Mouse (Mus musculus) adrenal gland, adult 18-20 months (tissue): ENCODE data around the gene Cfap161. TPM values are rescaled to one million over a fixed set of nuclear protein-coding genes. Genes with fewer than 3 reads are reported as not detected.

Experiments
- DNase-seq, 2 experiments: peaks; one replicate each; pipeline ENCODE4 v3.0.0; 2021 to 2022; ENCODE audit warnings: low spot score in 2 of 2
- total RNA-seq, 2 experiments: library from RNA; stranded (reverse); gene quantifications; 1 replicate in 1 of 2; 2 replicates in 1 of 2; pipeline ENCODE4 v1.2.3; 2021

The Cfap161 gene
- total RNA-seq, 2 experiments from 2014 or later, result 0.63 to 0.74 TPM

DNA sequence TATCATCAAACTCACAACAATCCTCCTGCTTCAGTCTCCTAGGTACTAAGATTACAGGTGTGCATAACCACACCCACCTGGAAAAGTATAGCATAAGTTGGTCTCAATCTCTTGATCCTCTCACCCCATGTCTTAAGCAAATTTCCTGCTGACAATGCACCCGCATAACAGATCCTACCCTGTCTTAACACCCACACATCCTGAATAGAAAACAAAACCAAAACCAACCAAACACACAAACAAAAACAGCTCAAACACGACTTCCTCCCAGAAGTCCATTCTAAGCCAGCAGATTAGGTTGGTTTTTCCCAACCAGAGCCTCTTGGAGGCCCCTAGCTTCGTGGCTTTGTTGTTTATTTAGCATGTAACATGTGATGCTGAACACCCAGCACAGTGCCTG, 52.0 kb downstream of the Cfap161 start:
- DNase-seq, result no peak

DNA sequence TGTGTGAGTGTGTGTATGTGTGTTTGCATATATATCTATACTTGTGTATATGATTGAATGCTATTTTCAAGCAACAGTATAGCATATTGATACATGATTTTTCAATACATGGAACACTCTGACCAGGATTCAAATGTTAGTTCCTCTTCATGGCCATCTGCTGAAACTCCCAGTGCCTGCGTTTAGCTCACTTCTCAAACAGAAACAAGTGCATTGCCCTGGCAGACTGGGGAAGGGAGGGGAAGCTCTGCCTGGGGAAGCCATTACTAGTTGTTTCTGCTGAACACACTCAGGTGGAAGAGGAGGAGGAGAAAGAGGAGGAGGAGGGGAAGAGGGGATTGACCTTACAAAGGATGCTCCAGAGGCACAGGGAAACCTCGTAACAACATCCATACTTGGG, 52.7 kb downstream of the Cfap161 start:
- DNase-seq, result no peak

DNA sequence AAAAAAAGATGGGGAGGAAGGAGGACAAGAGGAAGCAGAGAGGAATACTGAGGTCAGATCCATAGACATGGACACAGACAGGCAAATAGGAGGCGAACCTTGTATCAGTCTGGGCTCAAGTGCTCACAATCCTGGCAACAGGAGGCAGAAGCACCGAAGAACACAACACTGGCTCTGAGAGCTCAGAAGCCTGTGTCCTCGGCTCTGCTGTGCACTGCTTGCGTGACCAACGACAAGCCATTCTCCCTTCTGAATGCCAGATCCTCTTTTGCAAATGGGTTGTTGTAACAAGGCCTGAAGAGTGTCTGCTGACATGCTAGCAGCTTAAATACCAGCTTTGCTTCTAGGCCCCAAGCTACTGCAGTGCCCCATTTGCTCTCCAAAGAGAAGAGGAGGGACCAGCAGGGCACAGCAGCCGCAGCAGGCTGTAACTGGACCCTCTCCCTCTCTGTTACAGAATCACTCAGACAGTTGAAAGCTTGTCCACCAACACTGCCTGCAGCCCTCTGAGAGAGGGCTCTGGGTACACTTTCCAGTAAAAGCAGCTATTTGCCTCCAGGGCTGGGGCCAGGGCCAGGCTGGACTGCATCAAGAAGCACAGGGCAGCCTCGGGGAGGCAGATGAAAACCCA, 54.9 kb downstream of the Cfap161 start:
- DNase-seq, result no peak

GRCm38 (mm10) chr7:83738623-83739462, 55.8 kb downstream of the Cfap161 start:
- no peak for DNase-seq

DNA sequence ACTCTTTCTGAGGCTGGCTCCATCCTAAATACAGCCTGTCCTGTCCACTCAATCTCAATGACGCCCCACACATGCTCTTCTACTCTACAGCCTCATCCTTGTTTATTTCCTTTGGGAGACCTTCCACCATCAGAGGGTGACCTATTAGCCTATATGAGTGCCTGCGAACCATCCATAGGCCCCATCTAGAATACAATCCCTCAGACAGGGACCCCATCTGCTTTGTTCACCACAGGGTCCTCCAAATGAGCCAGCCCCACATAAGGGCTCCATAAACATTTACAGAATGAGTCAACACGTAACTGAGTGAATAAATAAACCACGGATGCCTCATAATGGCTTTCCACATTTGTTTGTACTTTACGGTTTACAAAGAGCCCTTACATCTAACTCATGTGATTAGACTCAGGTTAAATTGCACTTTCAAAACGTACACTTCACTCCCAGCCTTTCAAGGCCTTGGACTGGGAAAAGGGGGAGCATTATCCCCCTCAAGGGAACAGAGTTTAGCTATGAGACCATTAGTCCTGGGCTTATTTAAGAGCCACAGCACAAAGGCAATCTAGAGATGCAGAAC, 56.7 kb downstream of the Cfap161 start:
- no peak for DNase-seq

GRCm38 (mm10) chr7:83736341-83737115, 58.2 kb downstream of the Cfap161 start:
- DNase-seq, result no peak

DNA sequence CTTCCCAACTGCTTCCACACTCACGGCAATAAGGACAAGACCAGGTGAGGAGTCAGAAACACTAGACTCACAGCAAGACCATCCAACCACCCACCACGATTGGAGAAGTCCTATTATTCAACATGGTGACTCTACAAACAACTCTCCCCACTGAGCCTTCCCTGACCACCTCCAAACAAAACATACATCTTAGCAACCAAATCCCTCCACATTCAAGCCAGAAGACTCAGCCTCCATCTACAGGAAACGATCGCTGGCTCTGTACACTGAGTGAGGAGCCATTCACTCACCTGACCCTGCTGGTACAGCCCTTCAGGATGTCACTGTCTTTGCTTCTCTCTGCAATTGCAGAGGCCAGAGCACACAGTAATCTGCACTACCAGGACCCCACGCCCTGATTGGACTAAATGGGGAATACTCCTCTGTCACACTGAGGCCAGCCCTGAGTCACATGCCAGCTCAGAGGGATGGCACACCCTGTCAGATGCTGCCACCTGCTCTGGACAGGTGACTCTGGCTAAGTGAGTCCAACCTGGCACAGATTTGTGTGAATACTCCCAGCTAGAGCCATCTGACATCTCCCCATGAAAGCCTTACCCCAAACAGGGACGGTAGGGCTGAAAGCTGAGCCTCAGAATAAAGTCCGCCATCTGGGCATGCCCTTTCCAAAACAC, 59.4 kb downstream of the Cfap161 start:
- no peak for DNase-seq

DNA sequence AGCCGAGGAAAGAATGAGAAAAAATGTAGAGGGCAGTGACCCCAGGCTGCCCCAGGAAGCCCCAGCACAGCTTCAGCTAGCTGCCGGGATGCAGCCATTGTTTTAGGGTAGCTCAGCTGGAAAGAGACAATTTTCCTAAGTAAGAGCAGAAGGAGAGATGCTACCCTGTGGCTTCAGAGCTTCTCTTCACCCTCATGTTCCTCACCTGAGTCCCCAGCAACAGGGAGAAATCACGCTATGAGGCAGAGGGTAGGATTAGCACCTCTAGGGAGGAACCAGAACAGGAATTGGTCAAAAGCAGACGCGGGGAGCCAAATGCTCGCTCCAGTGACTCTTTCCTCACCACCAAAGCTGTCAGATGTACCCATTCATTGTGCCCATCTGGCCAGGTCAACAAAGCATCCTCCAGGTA, 60.0 kb downstream of the Cfap161 start:
- DNase-seq, result no peak

DNA sequence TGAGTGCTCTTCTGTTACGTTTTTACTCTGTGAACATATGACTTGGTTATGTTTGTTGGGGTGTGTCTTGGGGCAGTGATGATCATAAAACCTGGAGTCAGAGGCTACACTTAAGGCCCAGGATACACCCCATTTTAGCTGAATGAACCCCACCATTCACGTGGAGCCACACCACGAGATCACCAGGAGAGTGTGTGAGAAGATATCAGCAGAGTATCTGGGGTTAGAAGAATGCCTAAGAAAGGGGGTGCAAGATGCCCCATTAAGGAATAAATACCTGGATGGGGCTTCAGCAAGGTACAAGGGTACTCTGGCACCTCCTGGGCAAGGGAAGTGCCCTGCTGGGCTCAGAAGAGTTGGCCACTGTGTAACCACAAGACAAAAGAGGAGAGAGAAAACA, 60.4 kb downstream of the Cfap161 start:
- no peak for DNase-seq

DNA sequence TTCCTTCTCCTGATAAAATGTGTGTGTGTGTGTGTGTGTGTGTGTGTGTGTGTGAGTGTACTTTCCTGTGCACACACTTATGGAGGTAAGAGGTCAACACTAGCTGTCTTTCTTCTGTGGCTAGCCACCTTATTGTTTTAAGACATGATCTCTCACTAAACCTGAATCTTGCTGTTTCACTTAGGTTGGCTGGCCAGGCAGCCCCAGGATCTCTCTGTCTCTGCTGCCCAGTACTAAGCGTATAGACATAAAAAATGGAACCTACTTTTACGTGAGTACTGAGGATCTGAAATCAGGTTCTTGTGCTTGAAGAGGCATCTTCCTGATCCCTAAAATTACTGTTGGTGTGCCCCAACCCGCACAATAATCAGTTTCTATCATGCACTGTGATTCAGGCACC, 61.9 kb downstream of the Cfap161 start:
- DNase-seq, result no peak

DNA sequence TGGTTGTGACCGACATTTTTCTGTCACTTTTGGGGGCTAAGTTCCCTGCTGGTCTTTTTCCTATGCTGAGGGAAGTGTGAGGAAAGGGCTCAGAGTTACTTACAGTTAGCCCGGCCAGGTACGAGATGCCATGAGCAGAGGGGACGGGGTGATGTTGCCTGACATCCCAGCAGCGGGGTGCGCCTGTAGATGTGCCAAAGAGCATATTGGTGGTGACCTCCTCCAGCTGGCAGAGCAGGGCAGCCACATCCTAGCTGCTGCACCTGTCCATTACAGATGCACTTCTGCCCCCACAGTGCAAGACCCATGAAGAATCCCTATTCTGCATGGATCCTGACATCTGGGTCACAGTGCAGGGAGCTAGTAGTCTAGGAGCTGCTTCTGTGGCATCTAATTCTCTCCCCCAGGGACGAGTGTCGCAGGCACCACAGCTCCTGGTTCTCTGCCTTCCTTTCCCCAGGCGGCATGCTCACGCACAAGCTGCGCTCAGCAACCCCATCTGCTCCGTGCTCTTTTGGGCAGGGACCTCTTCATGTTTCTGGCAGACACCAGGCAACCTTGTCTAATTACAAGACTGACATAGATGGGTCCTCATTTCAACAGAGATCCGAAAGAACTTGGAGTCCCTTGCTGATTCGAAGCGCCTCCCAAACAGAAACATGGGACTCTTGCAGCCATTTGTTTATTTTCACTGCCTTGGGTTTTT, 62.6 kb downstream of the Cfap161 start:
- DNase-seq, result no peak

DNA sequence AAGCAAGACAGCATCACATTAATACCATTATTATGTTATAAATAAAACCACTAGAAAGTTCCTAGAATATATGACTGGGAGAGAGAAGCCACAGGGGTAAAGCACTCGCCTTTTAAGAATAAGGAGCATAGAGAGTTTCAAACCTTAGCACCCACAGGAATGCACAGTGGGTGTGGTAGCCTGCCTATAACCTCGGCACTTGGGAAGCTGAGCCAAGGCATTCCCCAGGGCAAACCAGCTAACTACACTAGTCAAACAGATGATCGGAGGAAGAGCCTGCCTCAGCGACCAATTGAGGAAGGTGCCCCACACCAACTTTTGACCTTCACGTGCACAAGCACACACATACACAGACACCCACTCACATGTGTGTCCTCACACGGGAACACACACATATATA, 63.4 kb downstream of the Cfap161 start:
- no peak for DNase-seq

- no peak for DNase-seq
These were observed 67.6 kb downstream of the Cfap161 start for GRCm38 (mm10) chr7:83726936-83727632.

DNA sequence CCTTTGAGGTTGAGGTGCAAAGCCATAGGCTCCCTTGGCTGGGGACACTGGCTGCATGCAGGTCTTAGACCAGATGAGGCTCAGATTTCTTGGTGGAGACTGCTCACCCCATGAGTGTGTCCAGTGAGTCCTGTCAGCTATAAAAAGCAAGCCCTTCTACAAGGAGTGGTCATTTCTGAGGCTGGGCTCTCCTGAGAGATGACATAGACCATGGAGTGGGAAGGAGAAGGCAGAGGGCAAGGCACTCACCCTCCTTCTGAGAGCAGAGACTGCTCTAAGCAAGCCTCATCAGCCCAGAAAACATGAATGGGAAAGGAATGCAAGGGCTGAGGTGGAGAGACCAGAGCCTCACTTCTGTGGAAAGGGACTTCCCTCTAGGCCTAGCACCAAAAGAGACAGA, 68.9 kb downstream of the Cfap161 start:
- DNase-seq, result no peak

- DNase-seq, result no peak
These were observed 70.1 kb downstream of the Cfap161 start for GRCm38 (mm10) chr7:83724541-83724940.

Other genes with a start within 250 kb of the Cfap161 start
- gene Tmc3, start 210.0 kb downstream of the Cfap161 start, total RNA-seq, result under 1 TPM; 0.10 to 0.13 TPM
- 10 to 100 TPM; 22.9 to 26.0 TPM for gene Stard5, start 162.9 kb downstream of the Cfap161 start, total RNA-seq
- 1 to 10 TPM; 5.6 to 6.3 TPM for gene Il16, start 49.2 kb downstream of the Cfap161 start, total RNA-seq
- gene Tlnrd1, start 89.4 kb upstream of the Cfap161 start, total RNA-seq, result 10 to 100 TPM; 12.7 to 17.4 TPM
- 100 to 1,000 TPM in 1 of 2 experiments, 10 to 100 TPM in 1; 92.9 to 101 TPM for gene Mesd, start 89.6 kb upstream of the Cfap161 start, total RNA-seq